Mouse (Mus musculus) lung, postnatal 0 days (tissue): ENCODE measurements at regions not wholly inside any gene's neighbourhood (a gene's known extent, or its start where the extent isn't known, plus 50 kb on each side); places are given as distances from the start of the nearest gene placed in this dataset.

Experiments used
- ATAC-seq: fragments of 200-750 bp; cut with Nextera tagmentation; 2 replicates; pipeline ENCODE4 v1.8.0; 2017; ENCODE audit warnings: moderate library complexity
- DNase-seq: peaks from one replicate; pipeline ENCODE4 v3.0.0-alpha.2; 2016; ENCODE audit warnings: low spot score
- H3K27ac ChIP-seq: fragments of 300-500 bp; sonication (generic); 2 replicates; pipeline ENCODE4 v1.5.1; 2014; ENCODE audit warnings: antibody characterized with exemption, mild to moderate bottlenecking, low read length, mixed read lengths
- H3K27me3 ChIP-seq: fragments of 300-500 bp; sonication (generic); replicated peaks from 2 replicates; pipeline ENCODE4 v1.6.1; 2014; ENCODE audit warnings: low read length, mixed read lengths; ENCODE audit not compliant: insufficient read depth
- H3K36me3 ChIP-seq: fragments of 300-500 bp; sonication (generic); 2 replicates; pipeline ENCODE4 v1.6.1; 2014; ENCODE audit warnings: low read length, mixed read lengths; ENCODE audit not compliant: insufficient read depth
- H3K4me1 ChIP-seq: fragments of 300-500 bp; sonication (generic); 2 replicates; pipeline ENCODE4 v1.6.1; 2014; ENCODE audit warnings: antibody characterized with exemption, low read depth, low read length, mixed read lengths; ENCODE audit not compliant: insufficient read depth
- H3K4me2 ChIP-seq: fragments of 300-500 bp; sonication (generic); replicated peaks from 2 replicates; pipeline ENCODE4 v1.6.1; 2014; ENCODE audit warnings: low read depth, mild to moderate bottlenecking, low read length, moderate library complexity, mixed read lengths
- H3K4me3 ChIP-seq: fragments of 300-500 bp; sonication (generic); 2 replicates; pipeline ENCODE4 v1.5.1; 2014; ENCODE audit warnings: low read depth, low read length
- H3K9ac ChIP-seq: fragments of 300-500 bp; sonication (generic); replicated peaks from 2 replicates; pipeline ENCODE4 v1.6.1; 2014; ENCODE audit warnings: low read depth, mild to moderate bottlenecking
- H3K9me3 ChIP-seq: fragments of 300-500 bp; sonication (generic); 2 replicates; pipeline ENCODE4 v1.6.1; 2016; ENCODE audit warnings: low read length, mixed read lengths
- CTCF ChIP-seq: IDR thresholded peaks from 2 replicates; pipeline ENCODE4 v1.5.1; 2016; ENCODE audit warnings: antibody characterized with exemption, mild to moderate bottlenecking
- EP300 ChIP-seq: IDR thresholded peaks from 2 replicates; pipeline ENCODE4 v1.6.1; 2016; ENCODE audit warnings: antibody characterized with exemption, mild to moderate bottlenecking, control low read depth
- WGBS: fragments of 180-500 bp; shearing (Covaris S2); extraction: QIAGEN DNeasy Blood & Tissue Kit; methylation state at CpG from one replicate; pipeline ENCODE4 v1.1.7; 2014; 5-methylcytosine and 5-hydroxymethylcytosine counted together

GRCm38 (mm10) chr1:38739018-38739417 is 74.3 kb upstream of the Aff3 start:
- no peaks in the 10 kb centered on the region for H3K27me3 ChIP-seq
- H3K9me3 ChIP-seq, result no peaks in the 10 kb centered on the region
- DNase-seq (no peak), ATAC-seq (no peak)
- H3K4me1 ChIP-seq, result no peaks in the 10 kb centered on the region
- H3K9ac ChIP-seq, result no peak overlapping the region
- no peak overlapping the region for H3K27ac ChIP-seq
- H3K4me2 ChIP-seq, result no peak overlapping the region
- H3K4me3 ChIP-seq, result no peak overlapping the region
- no peaks in the 10 kb centered on the region for H3K36me3 ChIP-seq
- TF ChIP-seq EP300 (no peak), CTCF (no peak)

GRCm38 (mm10) chr1:38735768-38736167 is 71.0 kb upstream of the Aff3 start:
- H3K36me3 ChIP-seq, result no peaks in the 10 kb centered on the region
- TF ChIP-seq CTCF (no peak), EP300 (no peak)
- no peaks in the 10 kb centered on the region for H3K27me3 ChIP-seq
- H3K4me2 ChIP-seq, result no peak overlapping the region
- ATAC-seq (no peak), DNase-seq (no peak)
- H3K4me1 ChIP-seq, result no peaks in the 10 kb centered on the region
- 55% methylated on average over 8 of the region's 8 CpGs for WGBS
- H3K4me3 ChIP-seq, result no peak overlapping the region
- H3K9ac ChIP-seq, result no peak overlapping the region
- no peak overlapping the region for H3K27ac ChIP-seq
- no peaks in the 10 kb centered on the region for H3K9me3 ChIP-seq

GRCm38 (mm10) chr1:38733201-38733600 is 68.4 kb upstream of the Aff3 start:
- no peaks in the 10 kb centered on the region for H3K36me3 ChIP-seq
- no peak overlapping the region for H3K9ac ChIP-seq
- no peak for TF ChIP-seq EP300
- TF ChIP-seq CTCF, result no peak
- H3K4me3 ChIP-seq, result no peak overlapping the region
- no peak overlapping the region for H3K27ac ChIP-seq
- no peaks in the 10 kb centered on the region for H3K27me3 ChIP-seq
- H3K4me1 ChIP-seq, result no peaks in the 10 kb centered on the region
- no peak overlapping the region for H3K4me2 ChIP-seq
- ATAC-seq (no peak), DNase-seq (no peak)
- no peaks in the 10 kb centered on the region for H3K9me3 ChIP-seq

DNA sequence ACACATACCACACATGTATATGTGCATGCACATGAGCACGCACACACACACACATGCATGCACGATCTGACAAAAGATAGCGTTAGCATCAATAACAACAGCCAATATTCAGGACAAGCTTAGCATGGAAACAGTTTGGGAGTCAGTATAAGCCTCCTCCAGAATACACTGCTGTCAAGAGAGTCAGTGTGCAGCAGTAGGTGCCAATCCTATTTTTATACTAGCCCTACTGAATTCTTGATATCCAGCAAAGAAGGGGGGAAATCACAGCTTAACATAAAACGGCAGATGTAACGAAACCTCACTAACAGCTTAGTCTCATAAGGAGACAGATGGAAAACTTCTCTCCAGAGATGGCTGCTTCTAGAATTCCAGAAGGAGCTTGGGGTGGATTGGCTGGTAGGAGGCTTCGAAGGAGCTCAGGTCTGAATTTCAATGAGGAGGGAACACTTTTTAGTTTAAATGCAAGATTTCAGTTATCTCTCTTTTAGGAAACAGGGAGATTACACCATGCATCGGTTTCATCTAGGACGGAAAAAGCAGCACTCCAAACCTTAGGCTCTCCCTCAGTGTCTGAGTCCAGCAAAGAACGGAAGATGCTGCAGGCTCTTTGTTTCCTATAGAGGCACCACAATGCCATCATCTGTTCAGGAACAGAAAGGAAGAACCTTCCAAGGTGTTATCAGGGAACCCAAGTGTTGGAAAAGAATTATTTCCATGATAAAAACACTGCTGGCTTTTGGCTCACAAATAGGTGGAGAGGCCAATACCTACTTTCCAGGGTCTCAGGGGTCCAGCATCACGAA is 65.4 kb upstream of the Aff3 start:
- H3K36me3 ChIP-seq, result no peaks in the 10 kb centered on the region
- no peak for ATAC-seq
- WGBS, result 81% methylated on average over 10 of the region's 10 CpGs
- no peak overlapping the region for H3K4me3 ChIP-seq
- DNase-seq, result no peak
- H3K4me2 ChIP-seq, result no peak overlapping the region
- no peaks in the 10 kb centered on the region for H3K27me3 ChIP-seq
- H3K4me1 ChIP-seq, result no peaks in the 10 kb centered on the region
- TF ChIP-seq EP300 (no peak), CTCF (no peak)
- no peak overlapping the region for H3K27ac ChIP-seq
- no peak overlapping the region for H3K9ac ChIP-seq
- no peaks in the 10 kb centered on the region for H3K9me3 ChIP-seq

GRCm38 (mm10) chr1:38725805-38726204 is 61.0 kb upstream of the Aff3 start:
- no peak overlapping the region for H3K4me3 ChIP-seq
- no peaks in the 10 kb centered on the region for H3K4me1 ChIP-seq
- TF ChIP-seq CTCF, result no peak
- TF ChIP-seq EP300, result no peak
- no peak overlapping the region for H3K27ac ChIP-seq
- no peak for ATAC-seq
- 87% methylated on average over 9 of the region's 9 CpGs for WGBS
- no peak overlapping the region for H3K9ac ChIP-seq
- H3K4me2 ChIP-seq, result no peak overlapping the region
- DNase-seq, result no peak
- no peaks in the 10 kb centered on the region for H3K9me3 ChIP-seq
- no peaks in the 10 kb centered on the region for H3K36me3 ChIP-seq
- H3K27me3 ChIP-seq, result no peaks in the 10 kb centered on the region

DNA sequence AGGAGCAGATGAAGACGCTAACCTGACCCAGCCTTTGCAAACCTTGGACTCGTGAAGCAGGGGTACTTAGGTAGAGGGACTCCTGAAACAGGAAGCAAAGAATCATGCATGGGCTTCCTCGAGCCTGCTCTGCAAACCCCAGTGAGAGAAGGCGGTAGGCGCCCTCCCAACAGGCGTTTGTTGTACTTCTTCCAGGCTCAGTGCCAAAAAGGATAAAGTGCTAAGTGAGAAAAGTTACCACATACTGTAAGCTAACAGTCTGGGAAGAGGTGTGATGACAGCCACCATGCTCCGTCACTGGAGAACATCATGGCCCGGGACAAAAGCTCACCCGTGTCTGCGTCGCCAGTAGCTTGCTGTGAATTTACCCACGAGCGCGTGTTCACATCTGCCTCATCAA is 59.9 kb upstream of the Aff3 start:
- no peaks in the 10 kb centered on the region for H3K27me3 ChIP-seq
- DNase-seq (no peak), ATAC-seq (no peak)
- no peak overlapping the region for H3K4me3 ChIP-seq
- no peaks in the 10 kb centered on the region for H3K4me1 ChIP-seq
- no peak overlapping the region for H3K4me2 ChIP-seq
- H3K9ac ChIP-seq, result no peak overlapping the region
- no peaks in the 10 kb centered on the region for H3K9me3 ChIP-seq
- no peak overlapping the region for H3K27ac ChIP-seq
- TF ChIP-seq EP300 (no peak), CTCF (no peak)
- H3K36me3 ChIP-seq, result no peaks in the 10 kb centered on the region
- WGBS, result 68% methylated on average over 14 of the region's 14 CpGs

DNA sequence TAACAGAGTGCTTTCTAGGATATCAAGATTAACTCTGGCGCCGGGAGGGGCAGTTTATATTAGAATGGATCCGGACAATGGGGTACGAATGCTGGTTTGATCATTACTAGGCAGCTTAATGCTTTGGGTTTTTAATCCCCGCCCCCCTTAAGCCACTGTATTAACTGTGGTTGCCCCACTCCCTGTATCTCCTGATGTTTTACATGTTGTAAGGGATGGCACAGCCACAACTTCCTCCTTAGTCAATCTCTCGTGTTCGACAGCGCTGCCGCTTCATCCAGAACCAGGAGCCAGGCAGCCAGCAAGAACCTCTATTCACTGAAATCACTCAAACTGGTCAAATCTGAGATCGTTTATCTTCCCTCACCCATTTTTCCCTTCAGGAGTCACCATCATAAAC is 57.4 kb upstream of the Aff3 start:
- no peak overlapping the region for H3K9ac ChIP-seq
- no peak overlapping the region for H3K4me2 ChIP-seq
- TF ChIP-seq CTCF (no peak), EP300 (no peak)
- no peaks in the 10 kb centered on the region for H3K36me3 ChIP-seq
- 88% methylated on average over 10 of the region's 10 CpGs for WGBS
- no peak overlapping the region for H3K27ac ChIP-seq
- no peak overlapping the region for H3K4me3 ChIP-seq
- H3K4me1 ChIP-seq, result no peaks in the 10 kb centered on the region
- ATAC-seq (no peak), DNase-seq (no peak)
- H3K9me3 ChIP-seq, result no peaks in the 10 kb centered on the region
- H3K27me3 ChIP-seq, result no peaks in the 10 kb centered on the region
